Mouse (Mus musculus): ENCODE measurements around the gene Ccpg1os. TPM values are rescaled to one million over a fixed set of nuclear protein-coding genes. Genes with fewer than 3 reads are reported as not detected.
A peak's percentile ranks its signal among the peaks of the same experiment; 100 is the strongest.

Gene Ccpg1os
- total RNA-seq (2014; fragmentation: Nextera tagmentation) (11.3 and 24.2 TPM in 2 replicates), total RNA-seq (2017) (4.4 and 11.3 TPM in 2 replicates)

- ATAC-seq (replicated peaks; ENCODE audit: poor library complexity, severe bottlenecking): peak; percentile 97
Observed at GRCm38 (mm10) chr9:72985250-72986220, at the start of gene Ccpg1os, which contains the start of gene Ccpg1. Gene Ccpg1os, minus strand, starts transcription at chr9:72985382. Gene Ccpg1, plus strand, starts transcription at chr9:72985429.

DNA sequence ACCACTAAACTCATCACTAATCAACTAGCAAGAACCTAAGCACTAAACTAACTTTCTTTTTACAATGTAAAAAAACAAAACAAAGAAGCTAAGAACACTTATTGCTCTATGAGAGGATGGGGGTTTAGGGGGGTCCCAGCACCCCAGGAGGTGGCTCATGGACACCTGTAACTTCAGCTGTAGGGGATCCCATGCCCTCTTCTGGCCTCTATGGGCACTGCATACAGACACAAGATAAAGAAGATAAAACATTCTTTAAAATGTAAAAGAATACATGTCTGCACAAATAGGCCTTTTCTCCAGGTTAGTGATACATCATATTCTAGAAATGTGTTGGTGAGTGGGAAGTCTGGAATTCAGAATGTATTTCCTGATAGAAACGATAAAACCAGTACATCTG, 48.2 kb upstream of the Ccpg1os start:
- no peak for ATAC-seq (replicated peaks; ENCODE audit: poor library complexity, severe bottlenecking)

DNA sequence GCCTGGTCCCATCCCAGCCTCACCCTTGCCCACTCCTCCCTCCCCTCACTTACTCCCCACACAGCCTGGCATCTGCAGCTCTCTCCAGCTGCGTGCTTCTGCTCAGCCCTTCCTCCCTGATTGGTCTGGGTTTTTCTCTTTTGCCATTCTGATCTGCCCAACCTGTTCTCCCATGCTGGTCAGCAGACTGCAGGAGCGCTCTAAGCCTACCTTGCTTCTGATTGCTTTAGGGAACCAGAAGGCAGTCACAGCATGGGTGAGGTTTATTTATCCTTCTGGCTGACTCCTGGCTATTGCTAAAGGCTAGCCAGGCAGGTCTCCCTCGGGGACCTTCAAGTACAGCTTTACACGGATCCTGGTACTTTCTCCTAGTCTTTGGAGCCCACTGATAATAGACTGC, 46.2 kb upstream of the Ccpg1os start:
- no peak for ATAC-seq (replicated peaks; ENCODE audit: poor library complexity, severe bottlenecking)

DNA sequence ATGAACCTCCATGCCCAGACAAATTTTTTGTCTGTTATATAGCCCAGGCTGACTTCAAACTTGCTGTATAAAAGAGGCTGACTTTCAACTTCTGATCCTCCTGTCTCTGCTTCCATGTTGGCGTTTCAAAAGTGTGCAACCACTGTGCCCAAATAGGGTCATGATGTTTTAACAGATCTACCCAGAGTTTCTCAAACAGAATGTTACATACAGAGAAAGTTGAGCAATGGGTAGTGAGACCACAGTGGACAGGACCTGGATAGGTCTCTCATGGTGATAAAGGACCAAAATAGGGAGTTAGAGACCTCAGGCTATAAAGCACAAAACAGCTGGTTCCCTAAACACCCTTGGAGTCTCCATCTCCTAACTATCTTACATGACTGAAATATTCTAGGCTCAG, 45.3 kb upstream of the Ccpg1os start:
- ATAC-seq (replicated peaks; ENCODE audit: poor library complexity, severe bottlenecking): peak; percentile 79

DNA sequence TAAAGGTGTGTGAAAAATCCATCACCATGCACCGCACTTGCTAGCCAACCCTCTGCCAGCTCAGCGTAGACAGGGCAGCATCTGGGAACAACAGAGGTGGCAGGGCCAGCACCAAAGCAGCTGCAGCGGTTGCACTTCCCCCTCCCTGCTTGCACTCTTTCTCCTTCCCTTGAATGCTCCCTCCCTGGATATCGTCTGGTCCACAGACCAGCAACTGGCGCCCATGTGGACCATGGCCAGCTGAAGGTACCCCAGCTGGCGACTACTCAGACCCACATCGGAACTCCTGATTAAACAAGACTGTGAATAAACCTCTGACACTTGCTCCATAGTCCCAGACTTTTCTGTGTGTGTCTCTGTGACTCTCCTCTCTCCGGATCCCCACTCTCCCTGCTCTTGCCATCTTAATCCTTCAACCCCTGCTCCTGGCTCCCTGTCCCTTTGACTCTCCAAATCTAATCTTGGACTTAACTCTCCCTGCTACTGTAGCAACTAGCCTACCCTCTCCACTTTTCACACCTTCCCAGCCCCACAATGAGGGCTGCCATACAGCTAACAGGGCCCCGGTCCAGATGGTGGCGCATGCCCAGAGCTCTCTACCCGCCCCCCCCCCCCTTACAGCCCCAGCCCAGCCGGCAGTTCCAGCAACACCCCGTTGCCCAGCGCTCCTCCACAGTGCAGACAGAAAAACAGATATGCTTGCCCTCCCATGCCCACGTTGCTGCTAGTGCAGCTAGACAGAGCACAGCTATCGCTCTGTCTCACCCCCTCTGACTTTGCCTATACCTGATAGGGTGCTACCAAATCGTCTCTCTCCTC, 40.8 kb upstream of the Ccpg1os start:
- ATAC-seq (replicated peaks; ENCODE audit: poor library complexity, severe bottlenecking): no peak

GRCm38 (mm10) chr9:73020566-73021097, 35.5 kb upstream of the Ccpg1os start:
- ATAC-seq (replicated peaks; ENCODE audit: poor library complexity, severe bottlenecking): no peak

GRCm38 (mm10) chr9:73019841-73020240, 34.7 kb upstream of the Ccpg1os start:
- ATAC-seq (replicated peaks; ENCODE audit: poor library complexity, severe bottlenecking): no peak

- ATAC-seq (replicated peaks; ENCODE audit: poor library complexity, severe bottlenecking): no peak
Observed at GRCm38 (mm10) chr9:73014724-73015123, 29.5 kb upstream of the Ccpg1os start.

DNA sequence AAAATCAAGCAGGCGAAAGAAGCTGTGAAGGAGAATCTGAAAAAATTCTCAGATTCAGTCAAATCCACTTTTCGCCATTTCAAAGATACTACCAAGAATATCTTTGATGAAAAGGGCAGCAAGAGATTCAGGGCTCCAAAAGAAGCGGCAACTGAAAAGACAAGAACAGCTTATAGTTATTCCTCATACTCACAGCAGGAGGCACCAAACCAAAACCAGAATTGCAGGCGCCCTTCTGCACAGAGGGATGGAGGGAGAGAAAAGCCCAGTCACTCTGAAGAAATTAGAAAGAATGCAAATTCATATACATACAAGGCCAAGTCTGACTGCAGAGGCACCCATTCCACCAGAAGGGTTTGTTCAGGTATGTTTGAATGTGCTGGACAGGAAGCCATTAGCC, 27.4 kb upstream of the Ccpg1os start:
- ATAC-seq (replicated peaks; ENCODE audit: poor library complexity, severe bottlenecking): no peak

GRCm38 (mm10) chr9:73008384-73008783, 23.2 kb upstream of the Ccpg1os start:
- peak; percentile 71 for ATAC-seq (replicated peaks; ENCODE audit: poor library complexity, severe bottlenecking)

DNA sequence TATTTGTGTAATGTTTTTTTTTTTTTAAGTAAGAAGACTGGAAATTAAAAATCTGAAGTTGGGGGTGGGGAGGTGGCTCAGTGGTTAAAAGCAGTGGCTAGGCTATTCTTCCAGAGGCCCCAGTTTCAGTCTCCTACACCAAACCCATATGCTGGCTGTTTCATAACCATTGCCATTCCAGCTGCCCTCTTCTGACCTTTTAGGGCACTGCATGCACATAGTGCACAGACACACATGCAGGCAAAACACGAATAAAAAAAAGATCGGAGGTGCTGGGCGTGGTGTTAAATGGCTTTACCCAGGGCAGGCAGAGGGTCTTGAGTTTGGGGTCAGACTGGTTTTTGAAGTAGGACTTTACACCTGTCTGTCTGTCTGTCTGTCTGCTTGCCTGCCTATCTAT, 21.0 kb upstream of the Ccpg1os start:
- ATAC-seq (replicated peaks; ENCODE audit: poor library complexity, severe bottlenecking): no peak

GRCm38 (mm10) chr9:73005106-73005505, 19.9 kb upstream of the Ccpg1os start:
- ATAC-seq (replicated peaks; ENCODE audit: poor library complexity, severe bottlenecking): no peak

GRCm38 (mm10) chr9:73004076-73004475, 18.9 kb upstream of the Ccpg1os start:
- no peak for ATAC-seq (replicated peaks; ENCODE audit: poor library complexity, severe bottlenecking)

DNA sequence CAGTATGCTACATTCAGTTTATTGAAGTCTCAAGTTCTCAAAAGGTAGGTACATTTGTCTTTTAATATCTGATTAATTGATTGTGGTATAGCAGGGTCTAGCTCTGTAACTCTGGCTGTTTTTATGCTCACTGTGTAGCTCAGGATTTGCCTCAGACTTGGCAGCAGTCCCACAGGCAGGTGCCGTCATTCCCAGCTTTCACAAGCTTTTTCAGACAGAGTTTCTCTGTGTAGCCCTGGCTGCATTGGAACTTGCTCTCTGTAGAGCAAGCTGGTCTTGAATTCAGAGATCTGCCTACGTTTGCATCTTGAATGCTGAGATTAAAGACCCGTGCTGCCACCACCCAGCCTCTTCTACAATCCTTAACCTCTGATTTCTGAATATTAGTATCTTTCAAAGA, 17.0 kb upstream of the Ccpg1os start:
- ATAC-seq (replicated peaks; ENCODE audit: poor library complexity, severe bottlenecking): no peak

DNA sequence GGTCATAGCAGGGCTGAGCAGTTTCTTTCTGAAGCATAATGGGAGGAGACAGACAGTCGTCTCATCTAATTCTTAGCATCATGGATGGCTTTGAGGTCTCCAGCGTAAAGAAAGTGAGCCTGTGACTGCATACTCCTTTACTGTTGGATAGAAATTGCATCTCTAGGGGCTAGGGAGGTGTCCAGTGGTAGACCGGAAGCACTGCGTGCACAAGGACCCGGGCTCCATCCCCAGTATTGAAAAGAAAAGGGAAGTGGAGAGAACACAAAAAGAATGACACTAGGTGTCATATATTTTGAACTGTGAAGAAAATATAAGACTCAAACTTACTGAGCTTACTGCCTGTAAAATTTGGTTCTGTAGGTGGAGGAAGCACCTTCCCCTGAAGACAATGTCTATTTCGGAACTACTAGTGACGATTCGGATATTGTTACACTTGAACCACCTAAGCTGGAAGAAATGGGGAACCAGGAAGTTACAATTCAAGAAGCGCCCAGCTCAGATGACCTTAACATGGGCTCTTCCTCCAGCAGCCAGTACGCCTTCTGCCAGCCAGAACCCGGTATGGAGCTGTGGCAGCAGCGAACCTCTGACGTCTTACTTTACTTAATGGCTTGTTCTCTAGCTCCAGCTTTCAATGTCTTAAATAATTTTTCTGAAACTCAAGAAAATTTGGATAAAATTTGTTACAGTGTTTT, 16.3 kb upstream of the Ccpg1os start:
- ATAC-seq (replicated peaks; ENCODE audit: poor library complexity, severe bottlenecking): peak; percentile 62

- no peak for ATAC-seq (replicated peaks; ENCODE audit: poor library complexity, severe bottlenecking)
Observed at GRCm38 (mm10) chr9:73000487-73000886, 15.3 kb upstream of the Ccpg1os start.

DNA sequence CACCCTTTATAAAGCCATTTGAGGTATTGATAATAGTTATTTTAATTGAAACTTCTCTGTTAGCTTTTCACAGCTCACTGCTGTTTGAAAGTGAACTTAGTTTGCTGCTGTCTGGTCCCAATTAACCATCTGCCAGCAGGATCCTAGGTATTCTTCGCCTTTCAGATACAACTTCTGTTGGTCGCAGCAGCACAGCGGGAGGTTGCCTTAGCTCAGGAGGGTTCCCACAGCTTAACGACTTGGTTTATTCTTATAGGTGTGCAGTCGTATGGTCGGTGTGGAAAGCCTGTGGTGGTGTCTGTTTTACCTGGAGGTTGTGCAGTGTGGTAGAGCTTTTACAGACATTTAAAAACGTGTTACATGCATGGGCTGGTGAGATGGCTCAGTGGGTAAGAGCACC, 11.6 kb upstream of the Ccpg1os start:
- ATAC-seq (replicated peaks; ENCODE audit: poor library complexity, severe bottlenecking): no peak

GRCm38 (mm10) chr9:72996167-72996566, 11.0 kb upstream of the Ccpg1os start:
- ATAC-seq (replicated peaks; ENCODE audit: poor library complexity, severe bottlenecking): no peak

DNA sequence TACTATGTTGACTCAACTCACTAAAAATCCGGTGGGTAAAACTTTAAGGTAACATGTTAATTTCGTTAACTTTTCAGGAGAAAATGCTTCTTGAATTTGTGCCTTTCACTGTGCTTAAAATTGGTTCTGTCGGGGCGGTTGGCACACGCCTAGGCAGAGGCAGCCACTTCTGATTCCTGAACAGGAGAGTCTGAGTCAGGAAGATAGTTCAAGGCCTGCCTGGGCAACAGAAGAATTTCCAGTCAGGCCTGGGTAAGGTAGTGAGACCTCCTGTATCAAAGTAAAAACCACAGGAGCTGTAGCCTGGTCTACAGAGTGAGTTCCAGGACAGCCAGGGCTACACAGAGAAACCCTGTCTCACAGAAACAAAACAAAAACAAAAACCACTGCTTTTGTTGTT, 7.4 kb upstream of the Ccpg1os start:
- ATAC-seq (replicated peaks; ENCODE audit: poor library complexity, severe bottlenecking): no peak

DNA sequence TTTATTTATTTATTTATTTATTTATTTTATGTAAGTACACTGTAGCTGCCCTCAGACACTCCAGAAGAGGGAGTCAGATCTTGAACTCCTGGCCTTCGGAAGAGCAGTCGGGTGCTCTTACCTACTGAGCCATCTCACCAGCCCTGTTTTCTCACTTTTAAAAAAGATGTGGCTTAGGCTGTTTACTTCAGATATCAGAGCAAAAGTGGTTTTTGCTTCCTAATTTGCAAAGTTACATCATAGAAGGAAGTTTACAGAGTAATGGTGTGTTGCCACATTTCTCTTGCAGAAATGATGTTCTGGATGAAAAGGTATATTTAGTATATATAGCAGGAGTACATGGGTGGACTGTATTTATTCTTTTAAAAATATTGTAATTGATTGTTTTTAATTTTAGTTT, 6.2 kb upstream of the Ccpg1os start:
- ATAC-seq (replicated peaks; ENCODE audit: poor library complexity, severe bottlenecking): peak; percentile 77
